Mouse (Mus musculus): ENCODE measurements around the gene Otop2. TPM values are rescaled to one million over a fixed set of nuclear protein-coding genes. Genes with fewer than 3 reads are reported as not detected.

Gene Otop2
- polyA plus RNA-seq, 1 experiment from 2014 or later = not detected

GRCm38 (mm10) chr11:115282295-115282694, 24.7 kb upstream of the Otop2 start:
- H3K27ac ChIP-seq (replicated peaks; ENCODE audit: low read depth, low read length) = no peak overlapping the region
- H3K36me3 ChIP-seq (ENCODE audit: control insufficient read depth, insufficient read depth, low read length) = no peaks in the 10 kb centered on the region
- H3K4me2 ChIP-seq (ENCODE audit: low read length) = no peak overlapping the region
- no peak overlapping the region for H3K4me3 ChIP-seq (replicated peaks; ENCODE audit: low read depth, low read length)
- no peak for DNase-seq
- WGBS = 79% methylated on average over 8 of the region's 8 CpGs
- H3K9ac ChIP-seq (replicated peaks; ENCODE audit: low read length) = no peak overlapping the region
- no peaks in the 10 kb centered on the region for H3K9me3 ChIP-seq (ENCODE audit: control insufficient read depth, low read length)
- H3K27me3 ChIP-seq (ENCODE audit: control insufficient read depth, insufficient read depth, low read length) = no peaks in the 10 kb centered on the region
- no peak for ATAC-seq (ENCODE audit: low FRiP score, low TSS enrichment)
- H3K4me1 ChIP-seq (ENCODE audit: control insufficient read depth, insufficient read depth, low read length) = peaks cover 8% of the 10 kb centered on the region

GRCm38 (mm10) chr11:115282723-115283485, 24.1 kb upstream of the Otop2 start:
- H3K36me3 ChIP-seq (ENCODE audit: control insufficient read depth, insufficient read depth, low read length) = no peaks in the 10 kb centered on the region
- no peak for DNase-seq
- no peaks in the 10 kb centered on the region for H3K27me3 ChIP-seq (ENCODE audit: control insufficient read depth, insufficient read depth, low read length)
- no peaks in the 10 kb centered on the region for H3K9me3 ChIP-seq (ENCODE audit: control insufficient read depth, low read length)
- H3K9ac ChIP-seq (replicated peaks; ENCODE audit: low read length) = no peak overlapping the region
- peaks cover 3% of the 10 kb centered on the region for H3K4me1 ChIP-seq (ENCODE audit: control insufficient read depth, insufficient read depth, low read length)
- no peak overlapping the region for H3K4me2 ChIP-seq (ENCODE audit: low read length)
- WGBS = 89% methylated on average over 8 of the region's 8 CpGs
- no peak overlapping the region for H3K4me3 ChIP-seq (replicated peaks; ENCODE audit: low read depth, low read length)
- ATAC-seq (ENCODE audit: low FRiP score, low TSS enrichment) = no peak
- no peak overlapping the region for H3K27ac ChIP-seq (replicated peaks; ENCODE audit: low read depth, low read length)

- Histone ChIP-seq H3K4me3 (replicated peaks; ENCODE audit: low read depth, low read length) (no peak overlapping the region), H3K27me3 (ENCODE audit: control insufficient read depth, insufficient read depth, low read length) (no peaks in the 10 kb centered on the region), H3K4me1 (ENCODE audit: control insufficient read depth, insufficient read depth, low read length) (no peaks in the 10 kb centered on the region), H3K36me3 (ENCODE audit: control insufficient read depth, insufficient read depth, low read length) (no peaks in the 10 kb centered on the region), H3K27ac (replicated peaks; ENCODE audit: low read depth, low read length) (no peak overlapping the region), H3K9me3 (ENCODE audit: control insufficient read depth, low read length) (no peaks in the 10 kb centered on the region), H3K9ac (replicated peaks; ENCODE audit: low read length) (no peak overlapping the region), H3K4me2 (ENCODE audit: low read length) (no peak overlapping the region)
- no peak for ATAC-seq (ENCODE audit: low FRiP score, low TSS enrichment)
- DNase-seq = no peak
- WGBS = 78% methylated on average over 9 of the region's 9 CpGs
Measured at GRCm38 (mm10) chr11:115283486-115283765, 23.5 kb upstream of the Otop2 start.

DNA sequence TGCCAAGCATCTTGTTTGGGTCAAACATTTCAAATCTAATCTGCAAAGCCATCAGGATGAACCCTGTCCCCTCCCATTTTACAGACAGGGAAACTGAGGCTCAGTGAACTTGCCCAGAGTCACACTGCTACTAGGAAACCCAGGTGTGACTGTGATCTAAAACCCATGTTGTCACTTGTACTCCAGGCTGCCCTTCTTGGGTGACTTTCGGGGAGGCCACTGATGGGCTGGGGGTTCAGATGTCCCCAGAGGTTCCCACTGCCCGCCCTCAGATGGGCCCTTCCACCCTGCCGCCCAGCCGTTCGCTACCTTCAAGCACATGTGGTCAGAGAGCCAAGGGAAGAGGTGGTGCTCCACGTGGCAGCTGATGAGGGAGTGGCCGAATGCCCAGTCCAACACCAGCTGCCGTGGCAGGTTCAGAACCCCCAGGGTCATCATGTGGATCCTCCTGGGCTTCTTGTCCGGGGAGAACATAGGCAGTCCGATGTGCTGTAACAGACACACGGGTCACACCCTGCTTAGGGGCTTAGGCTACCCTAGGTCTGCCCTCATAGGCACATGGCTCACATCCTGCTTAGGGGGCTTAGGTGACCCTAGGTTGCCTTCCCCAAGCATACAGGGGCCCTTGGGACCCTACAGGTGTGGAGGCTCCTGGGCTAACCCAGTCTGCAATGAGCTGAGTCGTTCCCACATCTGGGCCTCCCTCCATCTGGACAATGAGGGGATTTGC, 22.9 kb upstream of the Otop2 start:
- Histone ChIP-seq H3K9ac (replicated peaks; ENCODE audit: low read length) (no peak overlapping the region), H3K27me3 (ENCODE audit: control insufficient read depth, insufficient read depth, low read length) (no peaks in the 10 kb centered on the region), H3K4me2 (ENCODE audit: low read length) (no peak overlapping the region), H3K4me1 (ENCODE audit: control insufficient read depth, insufficient read depth, low read length) (no peaks in the 10 kb centered on the region), H3K9me3 (ENCODE audit: control insufficient read depth, low read length) (no peaks in the 10 kb centered on the region), H3K4me3 (replicated peaks; ENCODE audit: low read depth, low read length) (no peak overlapping the region), H3K36me3 (ENCODE audit: control insufficient read depth, insufficient read depth, low read length) (no peaks in the 10 kb centered on the region), H3K27ac (replicated peaks; ENCODE audit: low read depth, low read length) (no peak overlapping the region)
- 86% methylated on average over 12 of the region's 12 CpGs for WGBS
- ATAC-seq (ENCODE audit: low FRiP score, low TSS enrichment) (no peak), DNase-seq (no peak)

DNA sequence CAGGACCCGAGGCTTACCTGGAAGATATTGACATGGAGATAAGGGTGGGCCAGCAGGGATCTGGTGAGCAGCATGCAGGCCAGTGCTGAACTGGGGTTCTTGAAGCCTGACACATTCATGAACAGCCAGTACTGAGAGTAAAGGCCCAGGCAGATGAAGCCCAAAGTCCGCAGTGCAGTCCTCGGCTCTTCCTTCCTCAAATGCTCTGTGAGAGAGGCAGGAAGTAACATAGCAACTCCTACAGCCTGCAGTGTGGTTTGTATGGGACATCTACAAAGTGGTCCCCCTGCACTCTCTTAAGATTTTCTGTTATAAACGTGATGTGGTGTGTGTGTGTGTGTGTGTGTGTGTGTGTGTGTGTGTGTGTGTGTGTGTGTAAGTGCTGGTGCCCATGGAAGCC, 21.7 kb upstream of the Otop2 start:
- Histone ChIP-seq H3K4me1 (ENCODE audit: control insufficient read depth, insufficient read depth, low read length) (no peaks in the 10 kb centered on the region), H3K36me3 (ENCODE audit: control insufficient read depth, insufficient read depth, low read length) (no peaks in the 10 kb centered on the region), H3K4me2 (ENCODE audit: low read length) (no peak overlapping the region), H3K9ac (replicated peaks; ENCODE audit: low read length) (no peak overlapping the region), H3K27me3 (ENCODE audit: control insufficient read depth, insufficient read depth, low read length) (no peaks in the 10 kb centered on the region), H3K4me3 (replicated peaks; ENCODE audit: low read depth, low read length) (no peak overlapping the region), H3K9me3 (ENCODE audit: control insufficient read depth, low read length) (no peaks in the 10 kb centered on the region), H3K27ac (replicated peaks; ENCODE audit: low read depth, low read length) (no peak overlapping the region)
- WGBS = 64% methylated on average over 4 of the region's 4 CpGs
- ATAC-seq (ENCODE audit: low FRiP score, low TSS enrichment) = no peak
- DNase-seq = no peak

DNA sequence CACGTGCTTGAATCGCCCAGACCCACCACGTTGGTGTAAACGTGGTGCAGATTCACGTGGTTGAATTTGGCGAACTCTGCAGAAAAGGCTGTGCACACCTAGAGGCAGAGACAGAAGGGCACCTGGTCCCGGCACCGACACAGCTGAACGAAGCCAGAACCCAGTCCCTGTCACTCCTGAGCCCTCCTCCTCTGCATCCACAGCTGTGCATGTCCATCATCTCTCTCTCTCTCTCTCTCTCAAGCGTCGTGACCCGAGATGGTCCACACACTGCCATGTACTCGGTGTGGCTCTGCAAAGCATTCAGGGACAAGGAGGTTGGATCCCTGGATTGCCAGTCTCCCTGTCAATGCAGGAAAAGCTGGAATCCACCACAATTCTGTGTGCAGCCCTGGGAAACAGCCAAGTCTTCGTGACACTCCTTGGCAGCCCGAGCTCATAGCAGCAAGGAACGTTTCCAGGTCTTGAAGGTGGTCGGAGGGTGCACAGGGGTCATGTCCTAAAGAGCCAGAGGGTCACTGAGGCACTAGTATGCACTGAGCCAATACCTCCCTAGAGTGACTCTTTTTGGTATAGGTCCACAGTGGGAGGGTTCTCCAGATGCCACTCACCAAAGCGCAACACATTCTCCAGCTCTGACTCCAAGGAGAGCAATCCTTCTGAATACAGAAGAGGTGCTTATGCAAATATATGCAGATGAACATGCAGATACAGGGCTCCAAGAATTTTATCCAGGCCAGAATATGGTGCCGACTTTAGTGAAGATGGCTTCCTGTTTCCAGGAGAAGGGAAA, 20.6 kb upstream of the Otop2 start:
- Histone ChIP-seq H3K27me3 (ENCODE audit: control insufficient read depth, insufficient read depth, low read length) (no peaks in the 10 kb centered on the region), H3K9me3 (ENCODE audit: control insufficient read depth, low read length) (no peaks in the 10 kb centered on the region), H3K4me3 (replicated peaks; ENCODE audit: low read depth, low read length) (no peak overlapping the region), H3K9ac (replicated peaks; ENCODE audit: low read length) (no peak overlapping the region), H3K4me2 (ENCODE audit: low read length) (no peak overlapping the region), H3K36me3 (ENCODE audit: control insufficient read depth, insufficient read depth, low read length) (no peaks in the 10 kb centered on the region), H3K4me1 (ENCODE audit: control insufficient read depth, insufficient read depth, low read length) (no peaks in the 10 kb centered on the region), H3K27ac (replicated peaks; ENCODE audit: low read depth, low read length) (peak overlapping the region; percentile 28; the same call in 1 of the 2 replicates)
- WGBS = 75% methylated on average over 19 of the region's 19 CpGs
- DNase-seq = peak; percentile 50
- no peak for ATAC-seq (ENCODE audit: low FRiP score, low TSS enrichment)

DNA sequence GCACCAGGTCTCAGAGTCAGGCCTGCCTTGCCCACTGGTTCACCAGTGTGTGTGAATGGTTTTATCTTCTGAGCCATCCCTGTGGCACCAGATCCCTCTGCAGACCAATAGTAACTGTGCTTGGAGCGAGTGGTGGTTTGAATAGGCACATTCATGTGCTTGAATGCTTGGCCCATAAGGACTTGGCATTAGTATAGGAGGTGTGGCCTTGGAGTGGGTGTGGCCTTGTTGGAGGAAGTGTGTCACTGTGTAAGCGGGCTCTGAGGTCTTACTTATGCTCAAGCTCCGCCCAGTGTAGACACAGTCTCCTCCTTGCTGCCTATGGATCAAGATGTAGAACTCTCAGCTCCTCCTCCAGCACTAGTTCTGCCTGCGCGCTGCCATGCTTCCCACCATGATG, 19.6 kb upstream of the Otop2 start:
- H3K9me3 ChIP-seq (ENCODE audit: control insufficient read depth, low read length) = no peaks in the 10 kb centered on the region
- no peak overlapping the region for H3K9ac ChIP-seq (replicated peaks; ENCODE audit: low read length)
- no peak overlapping the region for H3K4me2 ChIP-seq (ENCODE audit: low read length)
- H3K27ac ChIP-seq (replicated peaks; ENCODE audit: low read depth, low read length) = no peak overlapping the region
- H3K4me3 ChIP-seq (replicated peaks; ENCODE audit: low read depth, low read length) = no peak overlapping the region
- WGBS = 82% methylated on average over 5 of the region's 5 CpGs
- H3K27me3 ChIP-seq (ENCODE audit: control insufficient read depth, insufficient read depth, low read length) = no peaks in the 10 kb centered on the region
- ATAC-seq (ENCODE audit: low FRiP score, low TSS enrichment) = no peak
- DNase-seq = no peak
- no peaks in the 10 kb centered on the region for H3K36me3 ChIP-seq (ENCODE audit: control insufficient read depth, insufficient read depth, low read length)
- no peaks in the 10 kb centered on the region for H3K4me1 ChIP-seq (ENCODE audit: control insufficient read depth, insufficient read depth, low read length)

DNA sequence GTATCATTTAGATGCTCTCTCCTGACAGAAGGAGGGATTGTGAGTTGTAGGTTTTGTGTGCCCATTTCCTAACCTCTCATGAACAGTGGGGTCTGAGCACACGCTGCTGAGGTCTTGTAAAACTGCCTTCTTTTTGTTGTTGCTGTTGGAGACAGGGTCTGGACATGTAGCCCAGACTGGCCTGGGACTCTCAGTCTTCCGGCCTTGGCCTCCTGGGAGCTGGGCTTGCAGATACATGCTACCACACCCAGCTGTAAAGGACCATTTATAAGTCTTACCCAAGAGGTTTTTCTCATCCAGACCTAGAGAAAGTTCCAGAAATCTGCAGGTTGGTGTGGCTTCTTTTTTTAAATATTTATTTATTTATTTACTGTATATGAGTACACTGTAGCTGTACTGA, 18.7 kb upstream of the Otop2 start:
- Histone ChIP-seq H3K36me3 (ENCODE audit: control insufficient read depth, insufficient read depth, low read length) (no peaks in the 10 kb centered on the region), H3K9me3 (ENCODE audit: control insufficient read depth, low read length) (no peaks in the 10 kb centered on the region), H3K9ac (replicated peaks; ENCODE audit: low read length) (no peak overlapping the region), H3K4me1 (ENCODE audit: control insufficient read depth, insufficient read depth, low read length) (no peaks in the 10 kb centered on the region), H3K27ac (replicated peaks; ENCODE audit: low read depth, low read length) (no peak overlapping the region), H3K4me2 (ENCODE audit: low read length) (no peak overlapping the region), H3K4me3 (replicated peaks; ENCODE audit: low read depth, low read length) (no peak overlapping the region), H3K27me3 (ENCODE audit: control insufficient read depth, insufficient read depth, low read length) (no peaks in the 10 kb centered on the region)
- 85% methylated on average over 2 of the region's 2 CpGs for WGBS
- DNase-seq (no peak), ATAC-seq (ENCODE audit: low FRiP score, low TSS enrichment) (no peak)

Data from midbrain, embryonic 14.5 days (tissue).